In the genomic region with DNA sequence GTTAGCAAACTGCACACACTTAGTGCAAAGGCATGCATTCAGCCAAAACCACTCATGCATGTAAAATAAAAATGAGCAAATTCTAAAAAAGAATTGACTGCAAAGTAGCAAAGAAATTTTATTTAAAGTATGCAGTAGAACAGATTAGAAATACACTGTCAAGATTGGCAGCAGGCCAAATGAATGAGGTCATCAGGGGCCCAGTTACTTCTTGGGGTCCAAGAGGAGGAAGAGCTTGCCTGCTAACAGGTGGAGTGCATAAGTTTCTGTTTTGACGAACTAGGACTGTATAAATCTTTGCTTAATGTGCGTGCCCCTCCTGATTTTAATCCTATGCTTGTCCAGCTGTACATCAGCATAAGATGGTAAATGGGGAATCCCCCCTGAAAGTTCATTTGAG, we compare ENCODE assay signal across 21 mouse cellular contexts.
A peak's percentile ranks its signal among the peaks of the same experiment; 100 is the strongest.
DNase-seq lines count a peak whose midpoint lies in the region; ATAC-seq lines count a peak whose summit lies in the region.
"Had no signal": no experiment of that assay in that cellular context is flagged by ENCODE, and none has a peak within 500 bp of the region (broad histone marks: within the 10 kb centered on the region; RNA-seq: fewer than 3 reads in every experiment).

No protein-coding gene starts in this region.

- ATAC-seq in intestine, embryonic 15.5 days: peak; percentile 70; the same call in 1 of the 2 replicates
- ATAC-seq: forebrain, embryonic 13.5 days; hindbrain, embryonic 16.5 days; Patski had no signal

- no peak overlapping the region for H3K9ac ChIP-seq in intestine, embryonic 15.5 days
- H3K9ac ChIP-seq: embryonic facial prominence, embryonic 12.5 days; forebrain, embryonic 13.5 days; limb, embryonic 13.5 days; liver, embryonic 13.5 days; lung, embryonic 15.5 days had no signal

- H3K27me3 ChIP-seq in intestine, embryonic 15.5 days (replicated peaks): no peaks in the 10 kb centered on the region
- H3K27me3 ChIP-seq: embryonic facial prominence, embryonic 12.5 days; forebrain, embryonic 13.5 days; limb, embryonic 13.5 days; liver, embryonic 13.5 days; lung, embryonic 15.5 days; Patski had no signal

- WGBS in intestine, embryonic 15.5 days: 36% methylated on average over 2 of the region's 2 CpGs

- DNase-seq in kidney, postnatal 10 days: peak; percentile 35
- DNase-seq in kidney, postnatal 25 days: no peak
- DNase-seq in right cerebral cortex, postnatal 10 days (ENCODE audit: low spot score in 2 of 2): peak; percentile 32 to 40
- DNase-seq in right cerebral cortex, postnatal 4 days: no peak
- DNase-seq in Muller cell, postnatal 12 days (ENCODE audit: inconsistent ontology term): no peak
- DNase-seq in gastrocnemius, postnatal 14 days: no peak
- DNase-seq: cerebellum, adult 11 months; kidney, adult 2 months; liver, embryonic 13.5 days; right cerebral cortex, postnatal 25 days had no signal

- H3K27ac ChIP-seq in intestine, embryonic 15.5 days: no peak overlapping the region
- H3K27ac ChIP-seq: embryonic facial prominence, embryonic 12.5 days; forebrain, embryonic 13.5 days; kidney, postnatal 0 days; limb, embryonic 13.5 days; liver, embryonic 13.5 days; lung, embryonic 15.5 days; macrophage had no signal

- H3K4me2 ChIP-seq in intestine, embryonic 15.5 days (replicated peaks): no peak overlapping the region
- H3K4me2 ChIP-seq: embryonic facial prominence, embryonic 12.5 days; forebrain, embryonic 13.5 days; heart, embryonic 11.5 days; limb, embryonic 13.5 days; liver, embryonic 13.5 days; lung, embryonic 15.5 days had no signal

- H3K4me1 ChIP-seq in intestine, embryonic 15.5 days (replicated peaks): 0 out of 2 replicates have a peak, but pooled peaks cover 3% of the 10 kb centered on the region
- H3K4me1 ChIP-seq: embryonic facial prominence, embryonic 12.5 days; liver, embryonic 13.5 days had no signal

- H3K9me3 ChIP-seq in intestine, embryonic 15.5 days: no peaks in the 10 kb centered on the region
- H3K9me3 ChIP-seq: embryonic facial prominence, embryonic 12.5 days; forebrain, embryonic 13.5 days; limb, embryonic 13.5 days; liver, embryonic 13.5 days; lung, embryonic 15.5 days had no signal

- H3K4me3 ChIP-seq in intestine, embryonic 15.5 days (replicated peaks): no peak overlapping the region
- H3K4me3 ChIP-seq: embryonic facial prominence, embryonic 12.5 days; erythroblast, embryonic 14.5 days; forebrain, embryonic 13.5 days; limb, embryonic 13.5 days; liver, embryonic 13.5 days; lung, embryonic 15.5 days had no signal

- H3K36me3 ChIP-seq in intestine, embryonic 15.5 days: no peaks in the 10 kb centered on the region
- H3K36me3 ChIP-seq: embryonic facial prominence, embryonic 12.5 days; limb, embryonic 13.5 days; liver, embryonic 13.5 days; lung, embryonic 15.5 days had no signal

- intact Hi-C loops in gastrocnemius, postnatal 14 days (cut with DNase I; ENCODE audit: low total_unique reads): no loop called here

Comparison
In these comparisons a context has a peak if more than half of its experiments do, and no peak if none do; other contexts are left out.
1. DNase-seq: peak in kidney, postnatal 10 days (single experiment) and right cerebral cortex, postnatal 10 days (2 of 2); none in kidney, postnatal 25 days (0 of 2), right cerebral cortex, postnatal 4 days (single experiment), Muller cell, postnatal 12 days (single experiment) and gastrocnemius, postnatal 14 days (single experiment).